Mouse (Mus musculus) liver, postnatal 0 days (tissue): Measurements from ENCODE around the gene Pifo. TPM values are rescaled to one million over a fixed set of nuclear protein-coding genes. Genes with fewer than 3 reads are reported as not detected.
A peak's percentile ranks its signal among the peaks of the same experiment; 100 is the strongest.
"Not testable (repeated sequence)": the region's sequence is repeated elsewhere in the genome, so short reads cannot be mapped to it uniquely, and the experiment has no call there.

Experiments used
- ATAC-seq: fragments of 200-750 bp; cut with Nextera tagmentation; 2 replicates; pipeline ENCODE4 v1.8.0; 2017; ENCODE audit warnings: mild to moderate bottlenecking, moderate library complexity
- DNase-seq: peaks from one replicate; pipeline ENCODE4 v3.0.0-alpha.2; 2016
- H3K27ac ChIP-seq: fragments of 300-500 bp; sonication (generic); 2 replicates; pipeline ENCODE4 v1.5.1; 2014; ENCODE audit warnings: antibody characterized with exemption, moderate library complexity, mild to moderate bottlenecking, low read depth
- H3K27me3 ChIP-seq: fragments of 300-500 bp; sonication (generic); 2 replicates; pipeline ENCODE4 v1.6.1; 2014; ENCODE audit warnings: low read length, control low read depth, mixed read lengths; ENCODE audit not compliant: insufficient read depth
- H3K36me3 ChIP-seq: fragments of 300-500 bp; sonication (generic); replicated peaks from 2 replicates; pipeline ENCODE4 v1.6.1; 2014; ENCODE audit warnings: mild to moderate bottlenecking, control low read depth, low read length, moderate library complexity, mixed read lengths; ENCODE audit not compliant: insufficient read depth
- H3K4me1 ChIP-seq: fragments of 300-500 bp; sonication (generic); 2 replicates; pipeline ENCODE4 v1.6.1; 2014; ENCODE audit warnings: antibody characterized with exemption, mild to moderate bottlenecking, control low read depth; ENCODE audit not compliant: insufficient read depth
- H3K4me2 ChIP-seq: fragments of 300-500 bp; sonication (generic); 2 replicates; pipeline ENCODE4 v1.6.1; 2014; ENCODE audit warnings: low read depth, mild to moderate bottlenecking, low read length, moderate library complexity, mixed read lengths
- H3K4me3 ChIP-seq: fragments of 300-500 bp; sonication (generic); 2 replicates; pipeline ENCODE4 v1.5.1; 2014; ENCODE audit warnings: low read depth, low read length
- H3K9ac ChIP-seq: fragments of 300-500 bp; sonication (generic); replicated peaks from 2 replicates; pipeline ENCODE4 v1.6.1; 2014; ENCODE audit warnings: mild to moderate bottlenecking, moderate library complexity
- H3K9me3 ChIP-seq: fragments of 300-500 bp; sonication (generic); 2 replicates; pipeline ENCODE4 v1.6.1; 2016; ENCODE audit warnings: mild to moderate bottlenecking, control low read depth, low read length, mixed read lengths
- CTCF ChIP-seq: sonication (generic); IDR thresholded peaks from 2 replicates; pipeline ENCODE4 v1.5.1; 2016; ENCODE audit warnings: antibody characterized with exemption, low read depth
- EP300 ChIP-seq: IDR thresholded peaks from 2 replicates; pipeline ENCODE4 v1.6.1; 2016; ENCODE audit warnings: antibody characterized with exemption, low read depth, mild to moderate bottlenecking
- WGBS: fragments of 180-500 bp; shearing (Covaris S2); extraction: QIAGEN DNeasy Blood & Tissue Kit; methylation state at CpG from one replicate; pipeline ENCODE4 v1.1.7; 2014; ENCODE audit not compliant: insufficient replicate concordance; 5-methylcytosine and 5-hydroxymethylcytosine counted together
- polyA plus RNA-seq: library from polyadenylated mRNA; unstranded; fragments of >200 nt; fragmentation: Nextera tagmentation; extraction: Ambion mirVana; gene quantifications from 2 replicates; pipeline ENCODE4 v1.2.1, GENCODE M21; 2015

Gene Pifo
- polyA plus RNA-seq, 1 experiment from 2014 or later: not detected

- H3K9ac ChIP-seq, H3K36me3 ChIP-seq, ATAC-seq, H3K4me1 ChIP-seq, H3K9me3 ChIP-seq, H3K4me2 ChIP-seq, H3K27ac ChIP-seq, H3K27me3 ChIP-seq, DNase-seq, H3K4me3 ChIP-seq: not testable (repeated sequence)
- 60% methylated on average over 10 of the region's 10 CpGs for WGBS
- 0 out of 2 replicates have a peak, but pooled peaks have one; percentile 7 for TF ChIP-seq CTCF
Observed at GRCm38 (mm10) chr3:106003360-106003759, 11.1 kb downstream of the Pifo start.

- WGBS: 20% methylated on average over 16 of the region's 17 CpGs
- Histone ChIP-seq H3K27ac (no peak overlapping the region), H3K36me3 (no peaks in the 10 kb centered on the region), H3K4me2 (no peak overlapping the region; the same call in 1 of the 2 replicates), H3K4me1 (0 out of 2 replicates have a peak, but pooled peaks cover 2% of the 10 kb centered on the region), H3K4me3 (no peak overlapping the region), H3K9me3 (no peaks in the 10 kb centered on the region), H3K9ac (no peak overlapping the region), H3K27me3 (no peaks in the 10 kb centered on the region)
- DNase-seq (peak; percentile 27), ATAC-seq (peak; percentile 58)
- TF ChIP-seq EP300 (no peak), CTCF (no peak)
Observed at GRCm38 (mm10) chr3:106001416-106002370, 12.8 kb downstream of the Pifo start.

- Histone ChIP-seq H3K36me3 (no peaks in the 10 kb centered on the region), H3K4me3 (no peak overlapping the region), H3K9me3 (no peaks in the 10 kb centered on the region), H3K27ac (no peak overlapping the region), H3K4me1 (0 out of 2 replicates have a peak, but pooled peaks cover 2% of the 10 kb centered on the region), H3K9ac (no peak overlapping the region), H3K4me2 (no peak overlapping the region; the same call in 1 of the 2 replicates), H3K27me3 (no peaks in the 10 kb centered on the region)
- 28% methylated on average over 11 of the region's 11 CpGs for WGBS
- no peak for DNase-seq
- ATAC-seq: no peak
- TF ChIP-seq CTCF: no peak
- no peak for TF ChIP-seq EP300
Observed at GRCm38 (mm10) chr3:106000707-106001375, 13.6 kb downstream of the Pifo start.

GRCm38 (mm10) chr3:105994730-105995129 is 19.7 kb downstream of the Pifo start:
- Histone ChIP-seq H3K4me3 (no peak overlapping the region), H3K9me3 (no peaks in the 10 kb centered on the region), H3K4me1 (no peaks in the 10 kb centered on the region), H3K9ac (no peak overlapping the region), H3K27ac (no peak overlapping the region), H3K4me2 (no peak overlapping the region), H3K27me3 (no peaks in the 10 kb centered on the region), H3K36me3 (no peaks in the 10 kb centered on the region)
- TF ChIP-seq CTCF: no peak
- TF ChIP-seq EP300: no peak
- ATAC-seq: no peak
- 37% methylated on average over 2 of the region's 2 CpGs for WGBS
- DNase-seq: no peak

GRCm38 (mm10) chr3:105991653-105992283 is 22.7 kb downstream of the Pifo start:
- Histone ChIP-seq H3K36me3 (no peaks in the 10 kb centered on the region), H3K27me3 (no peaks in the 10 kb centered on the region), H3K9ac (no peak overlapping the region), H3K4me1 (no peaks in the 10 kb centered on the region), H3K9me3 (no peaks in the 10 kb centered on the region), H3K4me2 (no peak overlapping the region), H3K27ac (no peak overlapping the region), H3K4me3 (no peak overlapping the region)
- ATAC-seq (no peak), DNase-seq (peak; percentile 51)
- TF ChIP-seq CTCF (peak; percentile 71), EP300 (no peak)
- WGBS: 18% methylated on average over 4 of the region's 4 CpGs

- not testable (repeated sequence) for DNase-seq, H3K9me3 ChIP-seq, ATAC-seq, H3K27ac ChIP-seq, H3K27me3 ChIP-seq, H3K4me1 ChIP-seq, H3K9ac ChIP-seq, H3K36me3 ChIP-seq, H3K4me2 ChIP-seq, H3K4me3 ChIP-seq
- WGBS: 69% methylated on average over 5 of the region's 5 CpGs
Observed at GRCm38 (mm10) chr3:105989611-105990010, 24.8 kb downstream of the Pifo start.
